Mouse (Mus musculus): ENCODE data around the gene Csnk2b.

- TF ChIP-seq EP300 (IDR thresholded peaks at IDR 0.05; ENCODE audit: low read depth) (no peak), CTCF (IDR thresholded peaks at IDR 0.05; ENCODE audit: low read depth) (no peak)
Measured at GRCm38 (mm10) chr17:35141971-35142370, 20.1 kb upstream of the Csnk2b start.
